Mouse (Mus musculus): ENCODE results near the gene Fgfr2.

The Fgfr2 gene

DNA sequence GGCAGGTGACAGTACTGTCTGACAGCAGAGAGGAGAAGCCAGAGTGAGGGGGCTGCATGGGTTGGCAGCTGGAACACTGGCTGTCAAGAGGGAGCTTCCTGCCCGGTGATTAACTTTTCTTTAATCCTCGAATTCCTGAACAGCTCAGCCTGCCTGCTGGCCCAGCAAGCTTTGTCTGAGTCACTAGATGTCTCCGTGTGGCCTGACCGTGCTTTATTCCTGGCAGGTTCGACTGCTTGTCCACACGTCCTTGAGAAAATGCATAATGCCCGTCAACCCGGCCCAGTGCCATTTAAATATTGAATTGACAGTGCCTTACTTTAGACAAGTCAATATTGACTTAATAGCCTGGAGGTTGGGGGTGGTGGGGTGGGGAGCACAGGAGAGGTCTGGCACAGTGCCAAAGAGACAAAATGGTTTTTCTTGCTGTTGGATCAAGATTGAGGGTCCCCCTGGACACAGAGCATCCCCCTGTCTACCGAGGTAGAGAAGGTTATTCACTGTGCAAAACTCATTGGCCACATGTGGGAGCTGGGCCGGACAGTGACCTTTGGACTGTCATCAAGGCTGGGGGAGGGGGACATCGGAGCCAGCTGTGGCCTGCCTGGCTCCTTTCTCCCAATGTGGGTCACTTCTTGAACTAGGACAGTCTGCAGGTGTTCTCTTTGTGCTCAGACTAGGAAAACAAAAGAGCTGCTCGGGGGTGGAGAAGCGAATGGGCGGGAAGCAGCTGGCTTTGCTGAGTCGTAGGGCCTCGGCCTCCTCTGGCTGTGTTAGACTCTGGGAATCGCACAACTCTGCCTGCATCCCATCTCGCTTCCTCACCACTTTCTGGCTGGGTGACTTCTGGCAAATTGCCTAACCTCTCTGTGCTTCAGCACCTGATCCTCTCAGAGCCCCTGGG, 2287.9 kb downstream of the Fgfr2 start:
- DNase-seq (ENCODE audit: low spot score): peak; percentile 58

DNA sequence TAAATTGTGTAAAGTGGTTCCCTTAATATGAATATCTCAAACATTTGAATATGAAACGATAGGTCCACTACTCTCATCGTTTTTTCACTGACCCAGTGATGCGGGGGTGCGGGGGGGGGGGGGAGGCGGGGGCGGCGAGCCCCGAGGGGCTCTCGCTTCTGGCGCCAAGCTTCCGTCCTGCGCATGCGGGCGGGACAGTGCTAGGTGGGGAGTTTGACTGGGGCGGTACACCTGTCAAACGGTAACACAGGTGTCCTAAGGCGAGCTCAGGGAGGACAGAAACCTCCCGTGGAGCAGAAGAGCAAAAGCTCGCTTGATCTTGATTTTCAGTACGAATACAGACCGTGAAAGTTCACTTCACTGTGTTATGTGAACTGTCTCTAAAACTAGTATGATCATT, 2288.9 kb downstream of the Fgfr2 start:
- no peak for DNase-seq (ENCODE audit: low spot score)

DNA sequence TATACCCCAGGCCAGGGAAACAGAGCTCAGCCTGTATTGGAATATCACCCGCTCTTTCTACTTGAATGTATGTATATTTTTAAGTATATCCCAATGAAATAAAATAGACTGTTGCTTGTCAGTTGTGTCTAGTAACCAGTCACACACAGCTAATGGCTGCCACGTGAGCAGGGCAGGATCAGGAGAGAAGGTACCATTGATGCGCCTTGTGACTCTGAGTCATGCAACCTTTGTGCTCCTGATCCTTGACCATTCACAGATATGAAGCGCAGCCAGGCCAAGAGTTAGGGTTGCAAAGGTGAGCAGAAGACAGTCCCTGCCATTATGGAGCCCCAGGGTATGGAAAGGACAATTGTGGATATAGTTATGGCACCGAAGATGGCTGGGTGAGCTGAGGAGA, 2291.6 kb downstream of the Fgfr2 start:
- no peak for DNase-seq (ENCODE audit: low spot score)

DNA sequence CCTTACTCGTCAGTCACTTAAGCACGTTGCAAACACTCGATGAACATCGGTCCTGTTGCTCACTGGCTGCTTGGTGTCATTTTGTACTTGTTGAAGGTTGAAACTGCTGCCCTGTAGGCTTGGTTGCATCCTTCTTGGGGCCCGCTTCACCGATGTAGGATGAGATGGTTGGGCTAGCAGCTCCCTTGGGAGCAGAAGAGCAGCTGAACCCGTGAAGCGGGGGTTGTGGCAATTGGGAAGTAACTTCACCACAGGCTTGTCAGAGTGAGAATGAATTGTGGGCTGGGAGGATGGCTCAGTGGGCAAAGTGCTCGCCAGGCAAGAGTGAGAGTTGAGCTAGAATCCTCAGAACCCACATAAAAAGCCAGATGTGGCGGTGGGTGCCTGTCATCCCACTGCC, 2294.7 kb downstream of the Fgfr2 start:
- no peak for DNase-seq (ENCODE audit: low spot score)

DNA sequence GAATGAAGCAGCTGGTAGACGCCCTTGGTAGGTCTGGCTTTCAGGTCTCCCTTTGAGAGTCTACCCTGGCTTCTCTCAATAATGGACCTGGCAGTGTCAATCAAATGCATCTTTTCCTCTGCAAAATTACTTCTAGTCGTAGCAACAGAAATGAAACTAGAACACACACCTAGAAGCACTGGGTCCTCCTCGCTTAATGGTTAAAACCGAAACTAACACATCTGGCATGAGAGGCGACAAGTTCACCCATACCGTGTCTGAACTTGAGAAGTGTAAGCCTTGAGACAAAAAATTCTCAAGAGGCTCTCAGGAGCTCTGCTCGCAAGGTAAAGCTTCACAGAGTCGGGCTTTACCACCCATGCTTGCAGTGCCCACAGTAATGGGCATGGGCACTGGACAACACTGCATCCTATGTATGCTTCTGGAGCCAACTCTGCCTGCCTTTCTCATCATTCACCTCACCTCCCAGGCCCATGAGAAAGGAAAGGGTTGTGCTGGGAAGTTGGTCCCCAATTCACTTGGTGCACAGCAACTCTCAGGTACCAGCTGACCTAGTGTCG, 2295.2 kb downstream of the Fgfr2 start:
- DNase-seq (ENCODE audit: low spot score): no peak

DNA sequence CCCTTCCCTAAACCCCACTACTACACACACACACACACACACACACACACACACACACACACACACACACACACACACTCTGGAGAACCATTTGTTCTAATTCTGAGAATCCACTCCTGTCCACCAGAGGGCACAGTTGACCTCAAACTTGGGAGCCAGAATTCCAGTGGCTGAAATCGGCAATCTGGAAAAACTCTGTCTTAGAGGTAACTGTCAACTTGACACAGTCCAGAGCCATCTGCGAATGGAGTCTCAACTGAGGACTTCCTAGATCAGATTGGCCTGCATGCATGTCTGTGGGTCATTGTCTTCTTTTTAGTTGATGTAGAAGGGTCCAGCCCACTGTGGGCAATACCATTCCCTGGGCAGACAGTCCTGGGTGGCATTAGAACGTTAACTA, 2295.7 kb downstream of the Fgfr2 start:
- peak; percentile 63 for DNase-seq (ENCODE audit: low spot score)

DNA sequence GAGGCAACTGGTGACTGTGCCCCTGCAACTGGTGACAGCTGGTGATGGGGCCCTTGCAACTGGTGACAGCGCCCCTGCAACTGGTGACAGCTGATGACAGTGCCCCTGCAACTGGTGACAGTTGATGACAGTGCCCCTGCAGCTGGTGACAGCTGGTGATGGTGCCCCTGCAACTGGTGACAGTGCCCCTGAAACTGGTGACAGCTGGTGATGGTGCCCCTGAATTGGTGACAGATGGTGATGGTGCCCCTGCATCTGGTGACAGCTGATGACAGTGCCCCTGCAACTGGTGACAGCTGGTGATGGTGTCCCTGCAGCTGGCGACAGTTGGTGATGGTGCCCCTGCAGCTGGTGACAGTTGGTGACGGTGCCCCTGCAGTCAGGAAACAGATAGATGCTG, 2296.8 kb downstream of the Fgfr2 start:
- DNase-seq (ENCODE audit: low spot score): no peak

DNA sequence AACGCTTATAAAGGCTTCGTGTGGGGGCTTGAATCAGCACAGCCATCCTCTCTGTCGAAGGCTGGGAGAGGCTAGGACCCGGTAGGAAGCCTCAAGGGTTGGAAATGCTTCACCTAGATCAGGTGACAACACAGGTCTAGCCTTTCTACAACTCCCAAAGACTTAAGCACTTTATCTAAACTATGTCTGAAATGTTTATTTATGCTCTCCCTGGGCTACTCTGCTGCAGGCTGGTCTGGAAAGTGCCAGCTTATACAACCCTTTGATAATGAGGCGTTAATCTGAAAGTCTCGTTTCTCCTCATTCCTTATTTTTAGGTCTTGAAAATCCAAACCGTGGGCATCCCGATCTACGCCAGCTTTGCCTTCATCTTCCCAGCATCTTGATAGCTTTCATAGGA, 2299.2 kb downstream of the Fgfr2 start:
- DNase-seq (ENCODE audit: low spot score): no peak

DNA sequence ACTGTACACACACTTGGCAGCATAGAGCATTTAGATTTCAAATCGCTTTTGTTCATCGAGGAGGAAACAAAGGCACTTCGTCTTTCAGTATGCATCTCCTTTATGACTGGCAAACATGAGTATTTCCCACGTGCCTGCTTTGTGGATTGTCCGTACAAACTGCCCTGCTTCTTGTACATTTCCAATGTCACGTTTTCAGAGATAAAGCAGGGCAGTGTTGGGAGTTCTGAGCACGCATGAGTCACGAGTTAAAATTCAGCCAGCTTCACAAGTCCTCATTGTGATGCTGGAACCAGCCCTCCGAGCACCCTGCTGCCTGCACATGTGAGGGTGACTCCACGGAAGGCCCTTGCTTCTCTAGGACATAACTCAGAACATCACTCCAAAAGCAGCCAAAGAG, 2303.5 kb downstream of the Fgfr2 start:
- no peak for DNase-seq (ENCODE audit: low spot score)

DNA sequence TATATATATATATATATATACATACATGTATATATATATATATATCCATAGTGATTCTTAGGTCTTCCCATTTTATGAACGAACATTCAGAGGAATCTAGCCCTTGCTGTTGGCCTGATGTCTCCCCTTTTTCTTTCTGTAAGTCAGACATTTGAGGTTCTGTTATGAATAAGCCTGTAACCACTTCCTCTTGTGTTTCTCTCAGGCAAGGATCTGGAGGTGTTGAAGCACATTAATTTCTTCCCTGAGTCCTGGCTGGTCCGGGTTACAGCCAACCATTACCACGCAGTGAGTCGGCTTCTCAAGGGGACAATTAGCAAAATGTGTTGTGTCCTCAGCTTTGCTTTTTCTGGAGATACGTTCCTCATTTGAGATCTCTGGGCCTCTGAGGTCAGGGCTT, 2304.3 kb downstream of the Fgfr2 start:
- DNase-seq (ENCODE audit: low spot score): no peak

DNA sequence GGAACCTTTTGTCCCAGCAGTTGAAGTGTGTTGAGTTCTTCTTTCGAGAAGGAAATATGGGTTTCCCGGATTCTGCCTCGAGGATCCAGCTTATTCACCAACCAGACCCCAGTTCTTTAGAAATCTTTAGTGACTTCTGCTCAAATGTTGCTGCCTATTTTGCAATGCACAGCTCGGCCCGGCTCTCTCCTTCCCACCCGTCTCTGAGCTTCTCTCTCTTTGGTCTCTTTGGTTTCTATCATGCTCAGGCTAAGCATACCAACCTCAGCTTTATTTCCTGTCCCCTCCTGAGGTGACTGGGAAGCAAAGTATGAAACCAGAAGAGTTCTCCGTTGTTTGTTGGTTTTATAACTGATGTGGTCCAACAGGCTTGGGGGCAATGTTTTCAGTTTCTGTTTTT, 2306.9 kb downstream of the Fgfr2 start:
- no peak for DNase-seq (ENCODE audit: low spot score)

DNA sequence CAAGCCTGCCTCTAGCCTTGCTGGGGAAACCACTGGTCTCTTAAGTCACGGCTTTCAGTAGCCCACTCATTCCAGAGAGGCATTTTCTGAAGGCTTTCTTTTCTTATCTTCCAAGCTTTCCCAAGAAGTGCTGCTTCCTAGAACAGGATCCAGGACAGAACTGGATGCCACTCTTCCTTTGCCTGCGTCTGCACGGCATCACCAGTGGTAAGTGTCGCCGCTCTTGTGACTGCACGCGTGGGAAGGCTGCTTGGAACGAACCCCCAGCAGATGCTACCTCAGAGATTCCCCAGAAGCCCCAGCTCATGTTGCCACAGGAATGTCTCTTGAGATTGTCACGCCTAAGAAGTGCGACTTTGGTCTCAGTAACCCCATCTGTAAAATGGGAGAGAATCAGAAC, 2307.5 kb downstream of the Fgfr2 start:
- no peak for DNase-seq (ENCODE audit: low spot score)

DNA sequence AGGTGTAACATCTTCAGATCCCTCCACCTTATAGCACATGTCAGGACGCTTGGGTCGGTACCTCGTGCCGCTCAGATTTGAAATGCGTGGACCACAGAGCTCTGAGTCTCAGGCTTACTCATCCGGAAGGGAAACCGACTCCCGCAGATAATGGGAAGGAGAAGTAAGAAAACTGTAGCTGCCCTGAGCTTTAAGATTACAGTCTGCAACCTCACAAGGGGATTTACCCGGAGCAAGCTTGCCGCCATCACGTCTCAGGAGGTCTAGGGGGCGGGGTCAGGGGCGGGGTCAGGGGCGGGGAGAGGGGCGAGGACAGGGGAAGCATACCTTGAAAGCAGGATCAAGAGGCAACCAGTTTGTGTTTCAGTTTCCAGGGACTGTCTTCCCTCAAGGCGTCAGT, 2310.7 kb downstream of the Fgfr2 start:
- no peak for DNase-seq (ENCODE audit: low spot score)

DNA sequence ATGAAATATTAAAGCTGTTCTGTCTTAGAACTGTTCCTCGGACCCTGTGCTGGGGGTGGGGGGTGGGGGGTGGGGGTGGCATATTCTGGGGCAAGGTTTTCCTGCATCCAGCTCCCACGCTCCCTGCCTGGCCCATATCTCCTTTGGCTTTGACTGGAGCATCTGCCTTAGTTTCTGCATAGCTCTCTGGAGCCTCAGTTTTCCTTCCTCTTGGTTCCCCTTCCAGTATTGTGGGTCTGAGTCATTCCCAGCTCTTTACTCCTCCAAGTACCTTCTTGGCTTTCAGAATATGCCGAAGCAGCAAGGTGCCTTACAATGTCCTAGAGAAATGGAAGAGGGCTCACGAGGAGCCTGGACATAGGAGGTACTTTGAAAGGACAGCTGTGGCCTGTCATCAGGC, 2312.9 kb downstream of the Fgfr2 start:
- no peak for DNase-seq (ENCODE audit: low spot score)

DNA sequence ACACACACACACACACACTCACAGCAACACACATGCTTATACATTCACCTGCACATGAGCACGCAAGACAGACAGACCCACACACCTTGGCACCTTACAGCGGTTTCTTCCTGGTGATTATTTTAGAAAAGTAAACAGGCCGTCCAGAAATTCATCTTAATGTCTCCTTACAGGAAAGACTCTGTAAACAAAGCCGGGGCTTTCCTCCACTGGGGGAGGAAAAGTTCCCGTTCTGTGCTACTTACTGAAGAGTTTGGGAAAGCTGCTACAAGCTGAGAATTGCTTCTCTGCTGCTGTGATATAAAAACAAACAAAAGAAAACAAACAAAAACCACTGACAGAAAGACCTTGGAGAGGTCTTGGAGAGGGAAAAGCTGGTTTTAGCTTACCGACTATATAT, 2314.5 kb downstream of the Fgfr2 start:
- no peak for DNase-seq (ENCODE audit: low spot score)

DNA sequence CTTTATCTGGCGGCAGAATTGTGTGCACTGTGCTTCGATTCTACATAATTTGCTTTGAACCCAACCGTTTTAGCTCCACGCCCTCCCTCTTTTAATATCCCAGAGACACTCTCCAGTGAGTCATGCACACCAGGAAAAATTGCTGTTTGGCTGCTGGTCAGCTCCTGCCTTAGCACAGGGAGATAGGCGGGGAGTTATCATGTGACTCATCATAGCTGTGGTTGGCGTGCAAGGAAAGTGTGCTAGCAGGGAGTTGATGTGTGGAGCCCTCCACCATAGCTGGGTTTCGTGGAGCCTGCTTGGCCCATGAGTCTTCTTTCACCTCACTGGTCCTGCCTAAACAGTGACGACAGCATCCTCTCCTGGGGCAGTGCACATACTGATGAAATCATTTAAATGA, 2315.4 kb downstream of the Fgfr2 start:
- DNase-seq (ENCODE audit: low spot score): peak; percentile 74

DNA sequence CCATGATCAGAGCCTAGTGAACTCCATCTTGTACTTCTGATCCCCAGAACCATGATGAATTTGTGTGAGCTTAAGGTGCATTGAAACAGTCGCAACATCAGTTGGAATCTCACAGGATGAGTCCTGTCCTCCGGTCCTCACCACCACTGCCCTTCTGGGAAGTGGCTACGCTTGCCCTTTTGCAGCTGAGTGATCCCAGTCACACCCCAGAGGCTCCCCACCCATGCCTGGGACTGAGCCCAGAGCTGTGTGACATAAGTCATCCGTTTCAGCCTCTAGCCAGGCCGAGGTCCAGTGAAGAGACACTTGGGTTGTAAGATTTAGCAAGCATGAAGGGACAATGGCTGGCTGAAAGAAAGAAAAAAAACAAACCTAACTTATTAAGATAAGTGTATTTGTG, 2318.2 kb downstream of the Fgfr2 start:
- no peak for DNase-seq (ENCODE audit: low spot score)

DNA sequence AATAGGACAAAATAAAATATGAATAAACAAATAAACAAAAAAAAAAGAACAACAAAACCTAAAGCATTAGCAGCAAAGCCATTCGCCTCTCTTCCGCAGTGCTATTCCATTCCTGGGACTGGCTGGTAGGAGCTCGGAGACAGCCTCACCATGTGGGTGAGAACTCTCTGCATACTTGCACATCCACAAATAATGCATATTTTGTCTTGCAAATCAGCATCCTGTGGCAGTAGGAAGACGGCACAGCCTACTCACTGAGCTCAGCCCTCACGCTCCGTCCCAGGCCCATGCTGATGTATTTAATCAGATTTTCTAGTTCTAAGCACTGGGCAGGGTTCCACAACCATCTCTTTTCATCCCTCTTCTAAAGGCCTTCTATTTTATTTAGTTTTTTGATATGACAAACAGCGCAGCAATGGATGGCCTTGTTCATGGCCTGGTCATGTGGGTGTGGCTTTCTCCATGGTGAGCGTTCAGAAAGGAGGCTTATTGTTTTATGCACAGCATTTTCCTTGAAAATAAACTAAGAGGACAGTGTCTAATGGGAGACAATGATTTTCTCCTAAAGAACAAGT, 2319.8 kb downstream of the Fgfr2 start:
- no peak for DNase-seq (ENCODE audit: low spot score)

DNA sequence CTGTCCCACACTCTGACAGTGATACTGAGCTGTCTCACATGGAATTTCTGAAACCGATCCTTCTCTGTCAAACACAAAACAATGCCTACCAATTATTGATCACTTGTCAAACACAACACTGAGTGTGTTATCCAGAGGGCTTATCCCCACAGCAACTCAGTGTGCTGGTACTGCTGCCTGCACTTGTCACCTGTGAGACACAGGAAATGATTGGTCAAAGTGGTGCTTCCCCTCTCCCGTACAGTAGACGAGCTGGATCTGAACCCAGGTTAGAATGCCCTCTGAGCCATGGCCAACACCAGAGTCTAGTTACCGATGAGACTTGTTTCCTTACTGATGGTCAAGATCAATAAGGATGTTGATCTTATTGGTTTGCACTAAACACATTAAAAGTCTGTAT, 2321.3 kb downstream of the Fgfr2 start:
- DNase-seq (ENCODE audit: low spot score): no peak

DNA sequence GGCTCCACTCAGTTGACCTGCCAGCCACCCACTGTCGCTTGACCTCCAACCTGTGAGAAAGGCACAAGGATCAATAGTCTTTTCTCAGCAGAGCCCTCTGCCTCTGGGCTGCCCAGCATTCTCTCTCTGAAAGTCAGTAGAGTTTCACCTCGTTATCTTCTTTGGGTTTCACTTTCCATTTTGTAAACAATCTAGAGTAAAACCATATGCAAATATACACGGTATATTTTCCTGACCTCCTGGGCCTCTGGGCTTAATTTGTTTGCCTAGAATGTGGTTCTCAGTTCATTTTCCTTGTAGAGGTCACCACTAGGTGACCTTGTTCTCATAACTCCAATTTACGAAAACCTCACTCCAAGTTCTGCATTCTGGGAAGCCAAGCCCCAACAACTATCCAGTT, 2322.5 kb downstream of the Fgfr2 start:
- no peak for DNase-seq (ENCODE audit: low spot score)

DNA sequence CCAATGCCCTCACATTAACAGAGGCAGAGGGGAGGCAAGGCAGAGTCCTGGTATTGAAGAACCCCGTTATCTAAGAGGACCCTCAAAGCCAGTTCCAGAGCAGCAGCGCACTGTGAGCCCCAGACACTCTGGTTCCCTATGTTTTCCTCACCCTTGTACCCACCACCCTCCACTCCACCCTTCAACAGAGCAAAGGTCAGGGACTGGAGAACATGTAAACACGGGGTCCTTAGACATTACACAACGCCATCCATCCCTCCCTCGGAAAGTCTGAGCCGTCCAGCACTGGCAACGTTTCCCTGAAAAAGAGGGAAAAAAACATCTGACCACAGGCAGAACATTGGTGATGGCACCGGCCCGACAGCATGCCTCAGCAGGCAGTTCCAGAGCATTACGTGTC, 2323.7 kb downstream of the Fgfr2 start:
- no peak for DNase-seq (ENCODE audit: low spot score)

DNA sequence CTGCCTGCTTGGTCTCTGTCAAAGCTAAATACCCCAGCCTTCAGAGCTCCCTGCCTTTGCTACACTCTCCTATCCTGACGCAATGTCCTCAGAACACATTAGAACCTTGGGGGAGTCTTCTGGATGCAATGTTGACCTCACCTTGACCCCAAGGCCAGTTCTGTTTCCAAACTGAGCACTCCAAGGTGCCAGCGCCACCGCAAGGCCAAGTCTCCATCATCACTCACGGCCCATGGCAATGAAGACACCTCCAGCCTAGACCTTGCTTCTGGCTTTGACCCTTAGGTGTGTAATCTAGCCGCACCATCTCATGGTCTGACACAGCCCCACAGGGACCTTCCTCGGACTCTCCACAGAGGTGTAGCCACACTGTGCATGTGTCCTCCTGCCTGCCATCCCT, 2325.6 kb downstream of the Fgfr2 start:
- DNase-seq (ENCODE audit: low spot score): no peak

DNA sequence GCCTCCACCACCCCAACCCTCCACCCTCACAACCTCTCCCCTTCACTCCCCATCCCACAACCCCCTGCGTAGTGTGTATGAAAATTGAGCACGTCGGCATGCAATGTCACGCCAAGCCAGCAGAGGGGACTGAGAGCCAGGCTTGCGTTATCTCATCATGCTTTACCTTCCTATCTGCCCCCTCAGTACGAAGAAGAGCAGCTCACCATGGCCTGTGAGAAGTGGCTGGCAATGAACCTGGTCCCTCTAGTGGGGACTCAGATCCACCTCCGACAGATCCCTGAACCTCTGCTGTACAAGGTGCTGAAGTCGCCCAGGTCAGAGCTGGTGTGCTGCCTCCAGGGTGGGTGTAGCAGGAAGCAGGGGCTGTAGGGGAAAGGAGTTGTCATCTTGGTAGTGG, 2326.4 kb downstream of the Fgfr2 start:
- DNase-seq (ENCODE audit: low spot score): no peak

DNA sequence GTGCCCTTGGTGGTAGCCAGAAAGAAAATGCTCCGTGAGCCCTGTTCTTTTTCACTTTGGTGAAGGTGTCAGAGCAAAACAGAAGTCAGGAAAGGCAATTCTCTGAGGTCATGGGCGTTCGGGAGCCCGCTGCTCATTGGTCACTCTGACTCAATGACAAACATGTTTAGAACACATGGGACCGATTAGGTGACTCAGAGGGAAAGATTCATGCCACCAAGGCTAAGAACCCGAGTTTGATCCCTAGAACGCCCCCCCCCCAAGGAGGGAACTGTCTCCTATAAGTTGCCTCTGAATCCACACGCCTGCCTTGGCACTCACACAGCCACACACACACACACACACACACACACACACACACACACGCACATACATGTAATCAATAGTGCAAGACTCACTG, 2329.5 kb downstream of the Fgfr2 start:
- no peak for DNase-seq (ENCODE audit: low spot score)

All from urinary bladder, postnatal 14 days (tissue).